Mouse (Mus musculus) heart, postnatal 0 days (tissue): ENCODE measurements at regions not wholly inside any gene's neighbourhood (a gene's known extent, or its start where the extent isn't known, plus 50 kb on each side); places are given as distances from the start of the nearest gene placed in this dataset.
A peak's percentile ranks its signal among the peaks of the same experiment; 100 is the strongest.

Experiments used
- ATAC-seq: fragments of 200-750 bp; cut with Nextera tagmentation; 2 replicates; pipeline ENCODE4 v1.8.0; 2017; ENCODE audit warnings: low read depth, moderate number of reproducible peaks, moderate library complexity; ENCODE audit not compliant: insufficient read depth
- DNase-seq: peaks from one replicate; pipeline ENCODE4 v3.0.0-alpha.2; 2016; ENCODE audit warnings: low spot score
- H3K27ac ChIP-seq: fragments of 300-500 bp; sonication (generic); 2 replicates; pipeline ENCODE4 v1.5.1; 2014; ENCODE audit warnings: low read depth, mild to moderate bottlenecking
- H3K27me3 ChIP-seq: fragments of 300-500 bp; sonication (generic); 2 replicates; pipeline ENCODE4 v1.6.1; 2014; ENCODE audit warnings: low read length, mixed read lengths; ENCODE audit not compliant: control insufficient read depth, insufficient read depth
- H3K36me3 ChIP-seq: fragments of 300-500 bp; sonication (generic); replicated peaks from 2 replicates; pipeline ENCODE4 v1.6.1; 2014; ENCODE audit warnings: low read length, mixed read lengths; ENCODE audit not compliant: control insufficient read depth, insufficient read depth
- H3K4me1 ChIP-seq: fragments of 300-500 bp; sonication (generic); 2 replicates; pipeline ENCODE4 v1.6.1; 2014; ENCODE audit warnings: antibody characterized with exemption; ENCODE audit not compliant: control insufficient read depth, insufficient read depth
- H3K4me2 ChIP-seq: fragments of 300-500 bp; sonication (generic); 2 replicates; pipeline ENCODE4 v1.6.1; 2014; ENCODE audit warnings: low read depth, mild to moderate bottlenecking, low read length, moderate library complexity
- H3K4me3 ChIP-seq: fragments of 300-500 bp; sonication (generic); 2 replicates; pipeline ENCODE4 v1.5.1; 2014; ENCODE audit warnings: low read depth, low read length
- H3K9ac ChIP-seq: fragments of 300-500 bp; sonication (generic); replicated peaks from 2 replicates; pipeline ENCODE4 v1.6.1; 2014; ENCODE audit warnings: low read depth, low read length, mixed read lengths
- H3K9me3 ChIP-seq: fragments of 300-500 bp; sonication (generic); replicated peaks from 2 replicates; pipeline ENCODE4 v1.6.1; 2016; ENCODE audit warnings: low read length; ENCODE audit not compliant: control insufficient read depth
- CTCF ChIP-seq: IDR thresholded peaks from 2 replicates; pipeline ENCODE4 v1.5.1; 2016; ENCODE audit warnings: antibody characterized with exemption, control low read depth, low read depth
- EP300 ChIP-seq: IDR thresholded peaks from 2 replicates; pipeline ENCODE4 v1.6.1; 2016; ENCODE audit warnings: antibody characterized with exemption, low read depth
- WGBS: fragments of 180-500 bp; shearing (Covaris S2); extraction: QIAGEN DNeasy Blood & Tissue Kit; methylation state at CpG from one replicate; pipeline ENCODE4 v1.1.7; 2014; 5-methylcytosine and 5-hydroxymethylcytosine counted together

- no peak for ATAC-seq
- Histone ChIP-seq H3K9ac (no peak overlapping the region), H3K4me3 (no peak overlapping the region), H3K36me3 (no peaks in the 10 kb centered on the region), H3K27ac (no peak overlapping the region), H3K4me1 (no peaks in the 10 kb centered on the region), H3K27me3 (peaks cover 13% of the 10 kb centered on the region), H3K9me3 (no peaks in the 10 kb centered on the region), H3K4me2 (no peak overlapping the region)
- no peak for DNase-seq
- no peak for TF ChIP-seq EP300
- no peak for TF ChIP-seq CTCF
- 93% methylated on average over 2 of the region's 2 CpGs for WGBS
These were observed 117.8 kb downstream of the Amer2 start for GRCm38 (mm10) chr14:60490886-60491285.

- no peaks in the 10 kb centered on the region for H3K9me3 ChIP-seq
- ATAC-seq, result no peak
- H3K4me3 ChIP-seq, result no peak overlapping the region
- no peak overlapping the region for H3K9ac ChIP-seq
- H3K4me1 ChIP-seq, result no peaks in the 10 kb centered on the region
- no peaks in the 10 kb centered on the region for H3K27me3 ChIP-seq
- no peak for TF ChIP-seq EP300
- no peak for TF ChIP-seq CTCF
- H3K36me3 ChIP-seq, result no peaks in the 10 kb centered on the region
- 76% methylated on average over 5 of the region's 5 CpGs for WGBS
- no peak for DNase-seq
- H3K4me2 ChIP-seq, result no peak overlapping the region
- no peak overlapping the region for H3K27ac ChIP-seq
These were observed 122.4 kb downstream of the Amer2 start for GRCm38 (mm10) chr14:60495441-60495840.

- no peak overlapping the region for H3K9ac ChIP-seq
These were observed 129.5 kb downstream of the Amer2 start for GRCm38 (mm10) chr14:60502552-60502951.

DNA sequence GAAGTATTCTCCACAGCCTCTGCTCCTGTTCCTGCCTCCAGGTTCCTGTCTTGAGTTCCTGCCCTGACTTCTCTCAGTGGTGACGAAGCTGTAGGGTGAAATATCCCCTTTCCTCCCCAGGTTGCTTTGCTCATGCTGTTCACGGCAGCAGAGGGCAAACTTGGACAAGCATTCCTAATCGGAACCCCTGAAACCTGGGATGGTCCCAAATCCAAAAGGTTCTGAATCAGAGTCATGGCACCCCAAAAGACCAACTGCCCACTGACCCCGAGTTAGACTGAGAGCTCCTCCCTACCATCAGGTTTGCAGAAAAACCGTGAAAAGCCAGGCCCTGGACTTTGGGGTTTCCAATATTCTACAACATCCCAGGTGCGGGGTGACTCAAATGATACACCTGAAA lies 128.7 kb upstream of the Spata13 start:
- no peaks in the 10 kb centered on the region for H3K36me3 ChIP-seq
- DNase-seq, result no peak
- no peak overlapping the region for H3K4me2 ChIP-seq
- ATAC-seq, result no peak
- no peak overlapping the region for H3K27ac ChIP-seq
- H3K4me1 ChIP-seq, result no peaks in the 10 kb centered on the region; the same call in 1 of the 2 replicates
- no peaks in the 10 kb centered on the region for H3K9me3 ChIP-seq
- H3K27me3 ChIP-seq, result no peaks in the 10 kb centered on the region
- no peak overlapping the region for H3K4me3 ChIP-seq
- WGBS, result 84% methylated on average over 6 of the region's 6 CpGs
- H3K9ac ChIP-seq, result no peak overlapping the region
- TF ChIP-seq EP300, result no peak
- TF ChIP-seq CTCF, result no peak

More at GRCm38 (mm10) chr14:60502552-60502951, 129.5 kb downstream of the Amer2 start:
- H3K4me3 ChIP-seq, result no peak overlapping the region
- no peaks in the 10 kb centered on the region for H3K36me3 ChIP-seq
- DNase-seq, result no peak
- 80% methylated on average over 6 of the region's 6 CpGs for WGBS
- H3K4me1 ChIP-seq, result no peaks in the 10 kb centered on the region; the same call in 1 of the 2 replicates
- H3K9me3 ChIP-seq, result no peaks in the 10 kb centered on the region
- H3K4me2 ChIP-seq, result no peak overlapping the region
- no peak overlapping the region for H3K27ac ChIP-seq
- TF ChIP-seq CTCF (no peak), EP300 (no peak)
- no peaks in the 10 kb centered on the region for H3K27me3 ChIP-seq
- ATAC-seq, result no peak

DNA sequence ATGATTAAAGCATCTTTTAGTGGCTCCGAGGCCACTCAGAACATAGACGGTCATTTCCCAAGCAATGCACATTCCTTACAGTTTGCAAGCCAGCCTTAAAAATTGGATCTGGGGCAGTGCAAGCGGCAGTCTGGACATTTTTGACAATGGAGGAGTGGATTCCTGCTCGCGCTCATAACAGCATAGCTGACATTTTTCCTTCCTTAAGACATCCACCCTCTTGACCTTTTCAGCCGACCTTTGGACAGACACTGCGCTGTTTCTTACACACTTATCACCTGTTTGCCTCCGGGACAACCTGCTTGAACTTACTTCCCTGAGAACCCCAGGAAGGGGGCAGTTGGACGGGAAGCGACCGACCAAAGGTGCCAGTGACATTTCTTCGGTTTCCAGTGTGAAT lies 127.5 kb upstream of the Spata13 start:
- no peak for DNase-seq
- no peaks in the 10 kb centered on the region; the same call in 1 of the 2 replicates for H3K4me1 ChIP-seq
- H3K4me2 ChIP-seq, result peak overlapping the region; percentile 47
- H3K27me3 ChIP-seq, result no peaks in the 10 kb centered on the region
- no peak for TF ChIP-seq CTCF
- no peak for TF ChIP-seq EP300
- no peak overlapping the region for H3K4me3 ChIP-seq
- no peak overlapping the region for H3K27ac ChIP-seq
- no peaks in the 10 kb centered on the region for H3K9me3 ChIP-seq
- H3K9ac ChIP-seq, result no peak overlapping the region
- H3K36me3 ChIP-seq, result no peaks in the 10 kb centered on the region
- no peak for ATAC-seq
- 16% methylated on average over 12 of the region's 12 CpGs for WGBS

GRCm38 (mm10) chr14:60513560-60513959 lies 120.2 kb upstream of the Spata13 start:
- no peak overlapping the region for H3K4me2 ChIP-seq
- no peak overlapping the region for H3K27ac ChIP-seq
- ATAC-seq (no peak), DNase-seq (peak; percentile 50)
- H3K4me1 ChIP-seq, result no peaks in the 10 kb centered on the region
- H3K4me3 ChIP-seq, result no peak overlapping the region
- 21% methylated on average over 8 of the region's 8 CpGs for WGBS
- TF ChIP-seq CTCF (peak; percentile 62), EP300 (no peak)
- H3K9ac ChIP-seq, result no peak overlapping the region
- H3K27me3 ChIP-seq, result no peaks in the 10 kb centered on the region
- no peaks in the 10 kb centered on the region for H3K36me3 ChIP-seq
- H3K9me3 ChIP-seq, result no peaks in the 10 kb centered on the region
